Mouse (Mus musculus) cerebellum, adult 11-12 months (tissue): ENCODE measurements around the gene Nsmce4a.

ENCODE experiments used
- DNase-seq: peaks from one replicate; pipeline ENCODE4 v3.0.0; 2022

Nsmce4a gene

GRCm38 (mm10) chr7:130577388-130578003 lies 4.6 kb upstream of the Nsmce4a start, which contains the start of gene Tacc2:
Tacc2 (plus strand) TSS chr7:130577438.
- no peak for DNase-seq

- DNase-seq: no peak
These were observed 4.1 kb upstream of the Nsmce4a start for GRCm38 (mm10) chr7:130576981-130577380.

- DNase-seq: no peak
These were observed 1.5 kb upstream of the Nsmce4a start for GRCm38 (mm10) chr7:130574211-130574991.

- no peak for DNase-seq
These were observed 828 bp upstream of the Nsmce4a start for GRCm38 (mm10) chr7:130573746-130574145.

DNA sequence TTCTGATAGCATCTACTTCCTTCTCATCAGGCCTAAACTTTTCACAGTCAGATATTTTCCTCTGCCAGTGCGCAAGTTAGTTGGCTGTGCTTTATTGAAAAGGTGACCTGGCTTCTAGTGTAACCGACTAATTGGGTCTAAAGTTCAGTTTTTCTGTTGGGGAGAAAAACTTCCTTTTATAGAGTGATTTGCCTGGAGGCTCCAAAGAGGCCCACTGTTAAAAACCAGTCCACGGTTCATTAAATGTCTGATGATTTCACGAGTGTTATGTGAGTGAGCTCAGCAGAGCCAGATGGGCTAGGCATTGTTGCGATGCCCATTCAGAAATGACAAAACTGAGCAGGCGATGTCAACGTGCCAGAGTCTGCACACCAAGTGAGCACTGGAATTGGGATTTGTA lies 2.4 kb downstream of the Nsmce4a start:
- DNase-seq: no peak

- DNase-seq: no peak
These were observed 4.0 kb downstream of the Nsmce4a start for GRCm38 (mm10) chr7:130568783-130569436.

- DNase-seq: no peak
These were observed 8.3 kb downstream of the Nsmce4a start for GRCm38 (mm10) chr7:130564596-130564995.

- DNase-seq: no peak
These were observed 9.0 kb downstream of the Nsmce4a start for GRCm38 (mm10) chr7:130563880-130564279.

GRCm38 (mm10) chr7:130563276-130563675 lies 9.6 kb downstream of the Nsmce4a start:
- no peak for DNase-seq

DNA sequence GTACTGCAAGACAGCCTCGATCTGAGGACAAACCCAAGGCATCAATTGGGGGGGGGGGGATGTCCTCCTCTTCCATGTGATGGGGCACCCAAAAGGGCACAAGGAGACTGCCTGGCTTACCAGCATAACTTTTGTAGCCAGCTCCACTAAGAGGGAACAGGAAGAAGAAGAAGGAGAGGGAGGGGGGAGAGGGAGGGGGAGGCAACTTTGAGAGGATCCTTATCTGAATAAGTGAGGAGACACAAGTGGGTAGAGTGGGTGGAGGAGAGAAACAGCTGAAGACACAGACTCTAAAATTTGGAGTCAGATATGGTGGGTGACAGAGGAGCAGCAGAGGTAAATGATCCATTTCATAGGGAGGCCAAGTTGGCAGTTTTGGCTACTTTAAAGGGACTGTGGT lies 12.0 kb downstream of the Nsmce4a start:
- DNase-seq: no peak

DNA sequence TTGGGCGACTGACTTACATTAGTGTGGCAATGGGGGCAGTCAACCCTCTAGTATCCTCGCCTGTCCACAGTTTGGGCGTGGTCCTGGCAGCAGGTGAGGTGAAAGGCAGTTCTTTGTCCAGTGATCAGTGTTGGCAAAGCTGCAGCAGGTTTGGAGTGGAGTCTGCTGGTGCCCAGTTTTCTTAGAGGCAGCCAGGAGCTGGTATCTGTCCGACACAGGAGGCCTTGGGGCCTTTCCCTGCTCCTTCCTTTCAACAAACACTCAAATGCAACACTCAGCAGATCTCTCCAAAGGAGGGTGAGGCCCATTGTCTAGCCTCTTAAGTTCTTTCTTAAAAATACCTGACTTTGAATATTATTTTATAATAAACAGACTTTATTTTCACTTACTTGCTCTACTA lies 14.3 kb downstream of the Nsmce4a start:
- no peak for DNase-seq

- no peak for DNase-seq
These were observed 17.3 kb downstream of the Nsmce4a start for GRCm38 (mm10) chr7:130555597-130555996.

GRCm38 (mm10) chr7:130553321-130553720 lies 19.6 kb downstream of the Nsmce4a start:
- DNase-seq: peak; percentile 73

- peak; percentile 87 for DNase-seq
These were observed 20.1 kb downstream of the Nsmce4a start for GRCm38 (mm10) chr7:130552780-130553179.

DNA sequence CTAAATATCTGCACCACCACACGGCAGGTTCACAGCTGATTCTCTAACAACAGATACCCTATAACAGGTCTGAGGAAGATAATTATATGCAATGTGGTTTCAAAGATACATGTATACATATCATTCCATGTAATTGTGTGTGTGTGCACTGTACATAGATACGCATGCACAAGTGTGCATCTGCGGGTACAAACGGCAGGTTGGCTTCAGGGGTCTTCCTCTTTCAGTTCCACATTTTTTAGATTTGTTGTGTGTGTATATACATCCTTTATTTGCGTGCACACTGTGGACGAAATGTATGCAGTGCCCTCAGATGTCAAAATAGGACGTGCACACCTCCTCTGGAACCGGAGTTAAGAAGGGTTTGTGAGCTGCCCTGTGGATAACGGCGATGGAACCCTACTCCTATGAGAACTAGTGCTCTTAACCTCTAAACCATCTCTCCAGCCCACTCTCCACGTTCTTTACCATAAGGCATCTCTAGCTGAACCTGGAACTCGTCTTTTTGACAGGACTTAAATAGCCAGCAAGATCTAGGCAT lies 25.2 kb downstream of the Nsmce4a start:
- DNase-seq: no peak

- peak; percentile 94 for DNase-seq
These were observed 26.0 kb downstream of the Nsmce4a start for GRCm38 (mm10) chr7:130546791-130547484.

- no peak for DNase-seq
These were observed 26.5 kb downstream of the Nsmce4a start for GRCm38 (mm10) chr7:130546421-130546790.

DNA sequence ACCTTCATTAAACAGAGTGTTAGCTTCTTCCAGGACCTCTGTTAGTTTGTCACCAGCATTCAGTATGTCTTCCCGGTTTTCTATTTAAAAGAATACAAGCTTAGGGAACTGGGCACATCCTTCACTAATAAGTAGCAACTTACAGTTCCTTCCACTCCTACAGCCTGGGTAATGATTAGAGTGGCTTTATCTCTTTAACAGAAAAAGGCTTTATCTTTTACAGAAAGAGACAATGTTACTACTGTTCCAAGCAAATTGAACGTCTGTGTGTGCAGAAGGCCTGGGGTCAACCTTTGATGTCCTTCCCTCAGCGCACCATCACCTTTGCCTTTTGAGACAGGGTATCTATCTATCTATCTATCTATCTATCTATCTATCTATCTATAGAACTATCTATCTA lies 27.0 kb downstream of the Nsmce4a start:
- no peak for DNase-seq

DNA sequence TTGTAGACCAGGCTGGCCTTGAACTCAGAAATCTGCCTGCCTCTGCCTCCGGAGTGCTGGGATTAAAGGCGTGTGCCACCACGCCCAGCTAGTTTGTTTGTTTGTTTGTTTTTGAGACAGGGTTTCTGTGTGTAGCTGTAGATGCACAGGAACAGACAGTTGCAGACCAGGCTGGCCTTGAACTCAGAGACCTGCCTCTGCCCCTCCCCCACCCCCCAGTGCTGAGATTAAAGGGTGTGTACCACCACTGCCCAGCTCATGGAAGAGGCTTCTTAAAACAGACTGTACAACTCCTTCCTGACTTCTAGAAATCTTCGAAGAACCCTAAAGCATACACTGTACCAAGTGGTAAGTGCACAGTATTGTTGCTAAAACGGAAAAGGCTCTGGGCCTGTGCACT lies 27.5 kb downstream of the Nsmce4a start:
- no peak for DNase-seq

- no peak for DNase-seq
These were observed 29.7 kb downstream of the Nsmce4a start for GRCm38 (mm10) chr7:130543181-130543580.

DNA sequence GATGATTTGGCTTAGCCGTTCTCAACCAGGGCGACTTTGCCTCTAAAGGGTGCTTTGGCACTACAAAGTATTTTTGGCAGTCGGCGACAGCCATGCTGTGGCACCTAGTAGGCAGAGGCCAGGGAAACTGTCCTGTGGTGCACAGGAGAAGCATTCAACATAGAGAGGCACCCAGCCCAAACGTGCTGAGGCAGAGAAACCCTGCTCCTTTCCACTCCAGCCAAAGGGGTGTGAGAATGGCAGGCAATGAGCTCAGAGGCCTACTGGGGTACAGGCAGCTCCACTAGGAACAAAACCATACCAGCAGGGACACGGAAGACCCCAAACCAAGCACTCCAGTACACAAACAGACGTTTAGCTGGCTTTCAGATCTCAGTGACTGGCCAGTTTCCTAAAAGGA lies 32.7 kb downstream of the Nsmce4a start:
- no peak for DNase-seq

DNA sequence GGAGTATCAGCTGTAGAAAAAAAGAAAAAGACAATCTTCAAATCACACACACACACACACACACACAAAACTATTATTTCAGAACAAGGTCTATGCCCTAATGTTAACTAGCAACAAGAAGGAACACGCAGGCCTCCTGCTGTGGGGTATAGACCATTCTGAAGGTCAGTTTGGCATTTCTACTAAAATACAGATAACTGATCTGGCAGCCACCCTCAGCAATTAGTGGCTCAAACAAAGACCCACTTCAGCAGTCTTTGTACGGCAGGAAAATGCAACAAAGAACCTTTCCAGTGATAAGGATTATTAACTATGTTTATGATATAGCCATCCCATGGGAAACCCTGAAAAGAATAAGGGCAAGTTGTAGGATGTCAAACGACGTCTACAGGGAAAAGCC lies 35.9 kb downstream of the Nsmce4a start:
- no peak for DNase-seq

GRCm38 (mm10) chr7:130535174-130535573 lies 37.7 kb downstream of the Nsmce4a start:
- no peak for DNase-seq
